Mouse (Mus musculus) embryo, embryonic 10 days (tissue): ENCODE results near the gene Add1.
A peak's percentile ranks its signal among the peaks of the same experiment; 100 is the strongest.
"Not testable (repeated sequence)": the region's sequence is repeated elsewhere in the genome, so short reads cannot be mapped to it uniquely, and the experiment has no call there.

Experiments used
- DNase-seq: peaks from one replicate; pipeline ENCODE4 v3.0.0-alpha.2; 2015; ENCODE audit warnings: low spot score

Gene Add1

DNA sequence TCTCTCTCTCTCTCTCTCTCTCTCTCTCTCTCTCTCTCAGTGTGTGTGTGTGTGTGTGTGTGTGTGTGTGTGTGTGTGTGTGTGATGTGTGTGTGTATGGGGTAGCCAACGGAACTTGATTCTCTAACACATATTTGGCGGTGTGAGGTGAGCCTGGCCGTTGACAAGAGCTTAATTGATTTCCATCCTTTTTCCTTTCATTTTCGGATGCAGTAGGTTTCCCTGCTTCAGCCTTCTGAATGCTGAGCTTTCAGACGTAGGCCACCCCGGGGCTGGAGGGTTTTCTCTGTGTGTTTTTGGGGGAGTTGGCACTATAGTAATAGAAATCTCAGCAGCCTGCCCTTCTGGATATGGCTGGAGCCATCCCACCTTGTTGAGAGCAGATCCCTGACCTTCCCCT lies 23.2 kb upstream of the Add1 start:
- no peak for DNase-seq

DNA sequence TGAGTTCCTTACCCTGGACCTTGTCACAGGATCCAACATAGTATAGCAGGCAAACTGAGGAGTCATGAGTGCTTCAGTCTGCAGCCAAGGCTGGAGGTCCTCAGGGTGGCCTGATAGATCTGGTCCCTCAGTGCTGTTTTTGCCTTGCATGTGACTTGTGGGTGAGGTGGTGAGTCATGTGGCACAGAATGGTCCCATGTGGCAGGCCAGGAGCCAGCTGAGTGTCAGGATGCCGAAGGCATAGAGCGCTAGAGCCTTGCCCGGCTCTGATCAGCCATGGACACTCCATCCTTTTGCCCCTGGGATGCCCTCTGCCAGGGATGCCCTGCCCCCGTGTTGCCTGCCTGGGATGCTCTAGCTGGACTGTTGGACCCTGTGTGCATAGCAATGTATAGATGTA lies 21.6 kb upstream of the Add1 start:
- DNase-seq = no peak

DNA sequence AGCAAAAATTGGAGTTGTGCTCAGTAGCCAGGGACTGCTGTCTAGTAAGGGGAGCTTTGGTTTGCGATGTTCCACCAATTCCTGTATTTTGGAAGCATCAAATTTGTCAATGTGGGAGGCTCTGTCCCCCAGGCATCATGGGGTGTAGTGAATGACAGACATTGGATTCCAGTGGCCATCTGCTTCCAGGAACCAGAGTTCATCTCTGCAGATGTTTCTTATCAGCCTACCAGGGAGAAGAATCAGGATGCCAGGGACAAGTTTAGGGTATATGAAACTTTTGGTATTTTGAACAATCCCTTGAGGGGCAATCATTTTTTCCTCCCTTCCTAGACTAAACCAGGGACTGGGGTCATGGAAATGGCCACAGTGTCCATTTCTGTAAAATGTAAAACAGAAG lies 9.6 kb upstream of the Add1 start:
- DNase-seq = no peak

DNA sequence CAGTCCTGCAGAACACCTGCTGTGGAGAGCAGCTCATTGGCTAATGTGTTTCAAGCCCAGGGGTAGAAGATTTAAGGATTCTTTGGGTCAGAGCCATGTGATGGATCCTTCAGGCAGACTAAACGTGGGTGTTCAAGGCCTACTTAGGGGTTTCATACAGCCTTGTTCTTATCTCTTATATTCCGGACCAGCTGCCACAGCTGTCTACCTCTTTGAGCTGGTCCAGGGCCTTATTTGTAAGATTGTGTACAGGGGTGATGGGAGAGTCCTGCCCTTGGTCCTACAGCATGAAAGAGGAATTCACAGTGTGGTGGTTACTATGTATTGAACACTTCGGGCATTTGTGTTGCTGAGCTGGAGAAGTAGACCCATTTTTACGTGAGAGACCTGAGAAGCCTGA lies 9.2 kb upstream of the Add1 start:
- no peak for DNase-seq

DNA sequence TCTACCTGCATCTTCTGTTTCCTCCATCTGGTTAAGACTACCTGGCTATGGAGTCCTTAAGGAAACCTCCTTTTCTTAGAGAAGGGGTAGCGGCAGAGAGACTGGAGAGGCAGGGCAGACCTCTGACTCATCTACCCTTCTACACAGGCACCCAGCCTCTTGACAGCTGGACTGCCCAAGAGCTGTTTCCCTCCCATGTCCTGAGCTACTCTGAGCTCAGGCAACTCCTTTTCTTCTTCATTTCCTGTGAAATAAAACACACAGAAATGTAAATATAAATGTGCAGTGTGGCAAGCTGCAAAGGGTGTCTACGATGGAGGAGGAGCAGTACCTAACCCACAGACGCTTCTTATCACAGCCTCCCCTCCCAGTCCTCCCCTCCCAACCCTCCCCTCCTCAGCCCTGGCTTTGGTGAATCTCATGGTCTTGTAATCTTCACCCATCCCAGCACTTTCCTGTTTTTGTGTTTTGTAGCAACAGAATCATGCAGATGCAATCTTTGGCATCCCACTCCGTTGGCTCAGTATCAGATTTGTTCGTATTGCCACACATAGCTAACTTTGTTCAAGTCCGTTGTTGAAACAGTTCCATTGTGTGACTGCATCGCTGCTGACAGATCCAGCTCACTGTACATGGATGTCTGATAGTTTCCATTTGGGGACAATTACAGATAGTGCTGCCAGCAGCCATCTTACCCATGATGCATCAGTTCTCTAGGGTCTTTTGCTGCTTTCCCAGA lies 7.8 kb upstream of the Add1 start:
- DNase-seq = no peak

DNA sequence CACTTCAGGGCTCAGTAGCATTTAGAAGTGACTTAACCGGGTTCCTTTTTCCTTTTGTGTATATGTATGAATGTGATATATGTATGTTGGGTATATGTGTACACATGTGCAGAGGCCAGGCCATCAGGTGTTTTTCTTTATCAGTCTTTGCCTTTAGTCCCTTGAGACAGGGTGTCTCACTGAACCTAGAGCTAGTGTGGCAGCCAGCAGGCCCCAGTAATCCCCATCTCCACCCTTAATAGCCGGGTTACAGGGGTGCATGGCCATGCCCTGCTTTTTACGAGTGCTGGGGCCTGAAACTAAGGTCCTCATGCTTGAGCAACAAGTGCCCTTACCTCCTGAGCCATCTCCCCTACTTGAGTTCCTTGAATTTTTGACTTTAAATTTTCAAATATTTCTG lies 1.9 kb upstream of the Add1 start:
- no peak for DNase-seq

DNA sequence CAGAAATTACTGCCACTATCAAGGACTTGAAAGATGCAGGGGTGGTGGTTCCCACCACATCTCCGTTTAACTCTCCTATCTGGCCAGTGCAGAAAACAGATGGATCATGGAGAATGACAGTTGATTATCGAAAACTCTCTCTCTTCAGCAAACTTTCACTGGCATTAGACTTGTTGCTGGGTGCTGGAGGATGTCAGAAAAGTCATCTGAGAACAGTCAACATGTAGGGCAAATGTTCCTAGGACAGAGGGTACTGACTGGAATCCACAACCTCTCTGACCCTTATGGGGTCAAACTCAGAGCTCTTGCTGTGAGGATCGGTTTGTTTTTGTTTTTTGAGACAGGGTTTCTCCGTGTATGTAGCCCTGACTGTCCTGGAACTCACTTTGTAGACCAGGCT lies 896 bp upstream of the Add1 start:
- DNase-seq = not testable (repeated sequence)

DNA sequence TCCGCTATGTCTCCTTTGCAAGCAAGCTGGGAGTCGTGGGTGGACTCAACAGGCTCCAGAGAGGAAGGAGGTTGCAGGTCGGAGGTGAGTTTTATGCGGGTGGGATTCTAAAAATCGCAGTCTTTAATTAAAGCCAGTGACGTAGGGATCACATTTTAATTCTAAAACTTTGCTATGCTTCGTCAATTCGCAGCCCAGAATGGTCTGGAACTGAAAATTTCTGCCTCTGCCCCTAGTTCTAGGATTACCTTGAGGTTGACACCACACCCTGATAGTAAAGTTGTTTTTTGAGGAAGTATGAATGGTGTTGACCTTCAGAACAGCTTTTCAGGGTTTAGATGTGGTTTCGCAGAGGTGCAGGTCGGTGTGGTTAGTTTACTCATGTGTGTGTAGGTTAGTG lies 1.3 kb downstream of the Add1 start:
- DNase-seq = no peak

DNA sequence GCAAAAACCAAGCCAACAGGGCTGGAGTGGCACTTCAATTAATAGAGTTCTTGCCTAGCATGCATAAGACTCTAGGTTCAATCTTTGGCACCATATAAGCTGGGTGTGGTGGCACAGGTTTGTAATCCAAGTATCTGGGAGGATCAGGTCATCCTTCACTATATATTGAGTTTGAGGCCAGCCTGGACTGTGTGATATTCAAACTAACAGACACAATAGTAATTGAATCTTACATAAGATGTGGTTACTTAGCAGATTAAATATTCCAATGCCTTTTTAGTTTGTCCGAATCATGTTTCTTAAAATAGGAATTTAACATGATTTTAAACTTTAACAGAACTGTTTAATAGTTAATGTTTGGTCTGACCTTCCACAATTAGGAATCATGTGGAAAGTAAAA lies 2.8 kb downstream of the Add1 start:
- DNase-seq = no peak

DNA sequence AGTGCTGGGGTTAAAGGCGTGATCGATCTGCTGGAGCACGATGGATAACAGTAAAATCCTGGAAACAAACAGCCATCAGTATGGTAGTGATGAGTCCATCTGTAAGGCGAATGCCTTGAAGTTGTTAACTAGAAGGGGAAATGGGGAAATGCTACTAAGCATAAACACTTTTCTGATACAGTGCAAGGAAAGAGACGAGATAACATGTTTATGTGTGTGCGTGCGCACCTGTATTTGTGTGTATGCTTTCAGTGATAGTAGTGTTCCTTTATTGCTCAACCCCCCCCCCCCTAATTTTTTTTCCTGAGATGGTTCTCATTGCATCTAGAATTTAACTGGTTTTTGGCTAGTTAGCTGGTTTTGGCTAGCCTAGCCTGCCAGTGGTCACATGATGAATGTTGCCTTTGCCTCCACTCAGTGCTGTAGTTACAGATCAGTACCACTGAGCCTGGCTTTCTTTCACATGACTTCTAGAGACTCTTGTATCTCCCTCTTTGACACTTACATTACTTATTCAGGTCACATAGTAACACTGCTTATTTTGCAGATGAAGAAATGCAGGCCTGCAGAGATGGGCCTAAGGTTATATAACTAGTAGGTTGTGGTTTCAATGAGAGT lies 4.7 kb downstream of the Add1 start:
- DNase-seq = no peak

DNA sequence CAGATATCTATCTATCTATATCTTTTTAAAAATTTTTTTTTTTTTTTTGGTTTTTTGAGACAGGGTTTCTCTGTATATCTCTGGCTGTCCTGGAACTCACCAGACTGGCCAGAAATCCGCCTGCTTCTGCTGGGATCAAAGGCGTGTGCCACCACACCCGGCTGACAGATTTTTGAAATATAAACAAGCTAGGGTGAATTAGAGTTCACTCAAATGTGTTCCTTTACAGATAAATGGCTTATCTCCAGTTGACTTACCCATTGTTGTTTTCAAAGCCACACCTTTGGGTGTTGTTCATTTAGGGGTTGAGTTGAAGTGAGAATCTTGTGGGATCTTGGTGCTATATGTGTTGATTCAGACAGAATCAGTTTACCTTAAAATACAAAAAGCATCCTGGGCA lies 5.9 kb downstream of the Add1 start:
- no peak for DNase-seq

DNA sequence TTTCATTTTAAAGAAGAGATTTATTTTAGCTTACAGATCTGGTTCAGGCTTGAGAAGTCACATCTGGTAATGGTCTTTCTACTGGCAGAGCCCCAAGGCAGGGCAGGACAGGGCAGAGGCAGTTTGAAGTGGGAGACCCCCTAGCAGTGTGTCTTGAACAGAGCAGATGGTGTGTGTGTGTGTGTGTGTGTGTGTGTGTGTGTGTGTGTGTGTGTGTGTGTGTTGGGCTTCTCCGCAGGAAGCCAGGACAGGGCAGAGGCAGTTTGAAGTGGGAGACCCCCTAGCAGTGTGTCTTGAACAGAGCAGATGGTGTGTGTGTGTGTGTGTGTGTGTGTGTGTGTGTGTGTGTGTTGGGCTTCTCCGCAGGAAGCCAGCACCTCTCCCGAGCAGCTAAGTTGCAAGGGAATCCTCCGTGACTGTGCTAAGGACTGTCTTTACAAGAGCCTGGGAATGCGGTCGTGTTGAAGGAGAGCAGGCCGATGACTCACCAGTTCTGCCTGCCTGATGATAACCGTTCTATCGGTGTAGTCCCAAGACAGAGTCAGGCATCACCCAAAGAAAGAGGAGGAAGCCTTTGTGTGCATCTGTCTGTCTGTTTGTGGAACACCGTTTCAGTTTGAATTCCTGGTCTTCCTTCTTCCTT lies 8.3 kb downstream of the Add1 start:
- peak; percentile 41 for DNase-seq

DNA sequence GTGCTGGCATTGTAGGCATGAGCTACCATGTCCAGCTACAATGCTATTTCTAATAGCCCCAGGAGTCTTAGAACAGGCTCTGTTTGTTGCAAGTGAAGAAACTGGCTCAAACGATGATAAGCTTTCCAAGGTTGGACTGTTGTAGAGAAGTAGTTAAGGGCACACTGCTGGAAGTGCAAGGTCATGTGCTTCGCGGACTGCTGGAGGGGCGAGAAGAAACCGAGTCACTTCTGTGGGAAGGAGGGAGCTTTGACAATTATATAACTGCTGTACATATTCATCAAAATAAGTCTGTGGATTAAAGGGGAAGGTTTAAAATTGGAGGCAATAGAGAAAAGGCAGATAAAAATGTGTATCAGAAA lies 8.8 kb downstream of the Add1 start:
- no peak for DNase-seq

DNA sequence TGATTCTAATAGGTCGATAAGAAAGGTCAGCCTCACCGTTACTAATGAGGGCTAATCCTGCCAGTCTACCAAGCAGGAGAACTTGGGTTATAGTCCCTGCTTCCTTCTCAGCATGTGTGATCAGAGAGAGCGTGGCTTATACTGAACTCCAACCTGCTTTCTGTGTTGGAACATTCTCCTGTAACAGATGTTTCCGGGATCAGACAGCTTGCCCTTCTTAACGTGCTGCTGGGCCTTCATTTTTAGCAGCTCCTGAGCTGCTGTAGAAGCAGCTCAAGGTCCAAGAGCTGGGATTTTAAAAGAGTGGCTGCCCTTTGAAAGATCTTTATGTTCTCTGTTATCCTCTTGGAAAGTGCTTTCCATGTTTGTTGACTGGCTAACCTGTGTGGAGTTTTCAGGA lies 11.8 kb downstream of the Add1 start:
- no peak for DNase-seq

DNA sequence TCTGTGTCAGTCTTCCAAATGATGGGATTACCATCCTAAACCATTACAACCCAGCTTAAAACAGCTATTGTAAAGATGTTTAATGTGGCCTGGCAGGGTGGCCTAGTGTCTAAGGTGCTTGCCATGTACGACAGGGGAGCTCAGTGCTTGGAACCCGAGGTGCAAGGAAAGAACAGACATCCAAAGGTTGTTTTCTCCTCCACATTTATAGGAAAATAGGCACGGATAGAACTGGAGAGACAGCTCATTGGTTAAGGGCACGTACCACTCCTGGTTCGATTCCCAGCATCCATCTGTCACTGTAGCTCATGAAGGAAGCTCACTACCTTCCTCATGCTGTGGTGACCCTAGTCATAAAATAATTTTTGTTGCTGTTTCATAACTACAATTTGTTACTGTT lies 14.4 kb downstream of the Add1 start:
- no peak for DNase-seq

DNA sequence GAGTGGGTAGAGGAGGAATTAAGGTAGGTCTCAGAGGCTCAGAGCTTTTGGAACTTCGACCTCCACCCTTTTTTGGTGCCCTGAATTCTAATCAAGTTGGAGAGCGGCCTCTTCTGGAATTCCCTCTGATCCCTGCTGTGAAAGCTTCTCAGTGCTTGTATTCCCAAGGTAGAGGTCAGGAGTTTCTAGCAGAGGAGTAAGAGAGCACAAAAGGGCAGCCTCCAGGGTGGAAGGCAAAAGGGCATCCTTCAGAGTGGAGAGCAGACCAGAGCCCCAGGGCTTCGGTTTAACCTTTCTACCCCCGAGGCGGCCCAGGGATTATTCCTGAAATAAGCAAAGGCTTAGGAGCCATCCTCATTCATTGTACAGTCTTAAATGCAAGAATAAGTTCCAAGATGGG lies 16.6 kb downstream of the Add1 start:
- DNase-seq = peak; percentile 41

DNA sequence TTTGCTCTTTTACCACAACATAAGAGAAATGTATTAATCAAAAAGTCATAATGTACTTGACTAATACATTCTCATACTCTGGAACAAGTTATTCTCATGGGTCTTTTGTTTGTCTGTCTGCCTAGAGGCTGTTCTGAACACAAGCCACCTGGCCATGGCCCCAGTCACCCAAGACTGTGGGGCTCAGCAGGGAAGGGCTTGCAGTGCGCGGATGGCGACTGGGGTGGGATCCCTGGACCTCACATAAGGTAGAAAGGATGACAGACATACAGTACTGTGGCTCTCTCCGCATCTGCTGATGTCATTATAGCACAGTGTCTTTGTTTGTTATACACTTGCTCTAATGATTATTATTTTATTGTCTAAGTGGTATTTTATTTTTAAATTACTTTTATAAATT lies 17.2 kb downstream of the Add1 start:
- no peak for DNase-seq

DNA sequence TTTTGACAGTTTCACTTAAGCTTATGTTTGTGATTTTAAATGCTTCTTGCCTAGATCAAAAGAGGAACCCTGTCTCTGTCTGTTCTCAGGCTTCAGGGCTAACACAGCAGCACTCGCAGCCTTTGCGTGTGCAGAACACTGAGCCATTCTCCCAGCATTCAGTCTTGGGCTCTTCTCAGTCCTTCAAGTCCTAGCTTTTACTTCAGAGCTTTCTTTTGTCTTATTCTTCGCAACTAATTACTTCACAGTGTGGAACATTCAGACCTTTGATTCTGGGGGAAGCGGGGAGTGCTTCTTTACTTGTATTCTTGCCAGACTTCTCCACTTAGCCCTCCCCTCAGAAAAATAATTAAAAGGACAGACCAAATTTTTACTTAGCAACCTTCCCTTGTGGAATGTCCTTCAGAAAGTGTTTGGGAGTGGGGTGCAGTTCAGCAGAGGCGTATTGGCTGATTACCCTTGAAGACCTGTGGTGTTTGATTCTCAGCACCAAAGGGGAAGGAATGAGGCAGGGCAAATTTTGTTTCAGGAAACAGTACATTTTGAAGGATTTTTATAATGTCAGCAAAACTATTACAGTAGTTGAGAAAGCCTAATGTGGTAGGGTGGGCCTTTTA lies 18.0 kb downstream of the Add1 start:
- DNase-seq = no peak

DNA sequence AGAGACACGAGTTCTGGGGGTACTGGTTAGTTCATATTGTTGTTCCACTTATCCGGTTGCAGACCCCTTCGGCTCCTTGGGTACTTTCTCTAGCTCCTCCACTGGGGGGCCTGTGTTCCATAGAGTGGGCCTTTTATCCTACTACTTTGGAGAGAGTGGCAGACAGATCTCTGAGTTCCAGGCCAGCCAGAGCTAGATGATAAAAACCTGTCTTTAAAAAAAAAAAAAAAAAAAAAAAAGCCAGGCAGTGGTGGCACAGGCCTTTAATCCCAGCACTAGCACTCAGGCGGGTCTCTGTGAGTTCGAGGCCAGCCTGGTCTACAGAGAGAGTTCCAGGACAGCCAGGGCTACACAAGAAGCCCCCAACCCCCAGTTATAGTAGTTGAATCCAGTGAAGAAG lies 18.8 kb downstream of the Add1 start:
- DNase-seq = not testable (repeated sequence)

DNA sequence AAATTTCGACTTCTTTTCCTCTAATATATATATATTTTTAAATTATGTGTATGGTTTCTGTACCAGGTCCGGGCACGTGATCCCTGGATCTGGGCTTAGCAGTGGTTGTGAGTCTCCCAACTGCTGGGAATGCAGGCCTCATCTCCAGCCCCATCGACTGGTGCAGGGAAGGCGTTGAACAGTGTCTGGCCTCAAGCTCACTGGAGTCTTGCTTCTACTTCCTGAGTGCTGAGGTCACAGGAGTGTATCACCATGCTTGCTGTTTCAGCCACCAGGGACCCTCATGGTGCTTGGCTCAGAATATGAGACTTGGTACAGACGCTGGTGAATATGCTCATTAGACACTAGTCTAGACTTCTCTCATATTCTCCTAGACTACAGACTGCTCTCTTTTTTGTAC lies 19.2 kb downstream of the Add1 start:
- no peak for DNase-seq

DNA sequence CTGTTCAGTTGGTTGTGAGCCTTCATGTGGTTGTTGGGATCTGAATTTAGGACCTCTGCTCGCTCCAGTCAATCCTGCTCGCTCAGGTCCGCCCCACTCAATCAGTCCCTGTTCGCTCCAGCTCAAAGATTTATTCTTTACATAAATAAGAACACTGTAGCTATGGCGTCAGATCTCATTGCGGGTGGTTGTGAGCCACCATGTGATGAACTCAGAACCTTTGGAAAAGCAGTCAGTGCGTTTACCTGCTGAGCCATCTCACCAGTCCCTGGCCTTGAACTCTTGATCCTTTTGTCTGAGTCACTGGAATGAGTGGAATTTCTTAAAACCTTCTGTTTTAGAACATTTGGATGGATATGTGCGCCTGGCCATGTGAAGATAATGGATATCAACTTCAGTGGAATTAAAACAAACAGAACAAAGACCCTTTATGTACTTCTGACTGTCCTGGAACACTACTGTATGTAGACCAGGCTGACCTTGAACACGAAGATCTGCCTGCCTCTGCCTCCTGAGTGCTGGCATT lies 19.8 kb downstream of the Add1 start:
- no peak for DNase-seq

DNA sequence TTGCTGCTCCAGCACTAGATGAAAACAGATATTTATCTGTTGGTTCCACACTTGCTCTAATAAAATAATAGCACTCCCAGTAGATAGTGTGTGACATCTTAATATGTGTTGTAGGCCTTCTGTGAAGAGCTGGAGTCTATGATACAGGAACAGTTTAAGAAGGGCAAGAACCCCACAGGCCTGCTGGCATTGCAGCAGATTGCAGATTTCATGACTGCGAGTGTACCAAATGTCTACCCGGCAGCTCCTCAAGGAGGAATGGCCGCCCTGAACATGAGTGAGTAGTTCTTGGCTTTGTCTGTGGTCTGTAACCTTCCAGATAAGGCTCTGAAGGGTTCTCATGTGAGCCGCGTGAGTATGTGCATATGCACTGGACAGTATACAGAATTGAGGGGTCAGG lies 31.1 kb downstream of the Add1 start:
- no peak for DNase-seq
